Mouse (Mus musculus): ENCODE measurements at regions not wholly inside any gene's neighbourhood (a gene's known extent, or its start where the extent isn't known, plus 50 kb on each side); places are given as distances from the start of the nearest gene placed in this dataset.
A peak's percentile ranks its signal among the peaks of the same experiment; 100 is the strongest.

DNA sequence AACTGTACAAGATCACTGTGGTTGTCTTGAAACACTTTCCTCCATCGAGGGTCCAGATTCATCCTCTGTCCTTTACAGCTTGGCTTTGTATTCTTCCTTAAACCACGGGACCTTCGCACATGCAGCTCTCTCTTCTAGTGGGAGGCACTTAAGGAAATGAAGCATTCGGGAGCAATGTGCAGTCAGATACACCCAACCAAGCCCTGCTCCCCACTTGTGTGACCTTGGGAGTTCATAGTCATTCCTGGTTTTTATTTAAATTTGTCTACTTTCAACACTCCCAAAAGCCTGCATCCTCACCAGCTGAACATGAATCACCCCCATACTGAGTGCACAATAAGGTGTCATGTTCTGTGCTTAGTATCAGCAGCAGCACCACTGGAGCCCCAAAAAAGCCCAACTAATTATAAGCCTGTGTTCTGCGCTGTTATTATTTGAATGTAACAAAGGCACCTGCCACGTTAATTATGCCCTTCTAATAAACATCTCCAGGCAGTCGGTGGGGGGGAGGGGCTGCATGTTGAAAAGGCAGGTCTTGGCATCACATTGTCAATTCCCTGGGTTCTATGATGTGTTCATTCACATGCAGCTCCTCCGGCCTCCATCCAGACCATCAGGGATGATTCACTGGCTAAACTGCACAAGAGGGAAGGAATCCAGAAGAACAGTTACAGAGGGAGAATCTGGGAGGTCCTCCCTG lies 524.6 kb downstream of the 1810013L24Rik start:
- DNase-seq: no peak

DNA sequence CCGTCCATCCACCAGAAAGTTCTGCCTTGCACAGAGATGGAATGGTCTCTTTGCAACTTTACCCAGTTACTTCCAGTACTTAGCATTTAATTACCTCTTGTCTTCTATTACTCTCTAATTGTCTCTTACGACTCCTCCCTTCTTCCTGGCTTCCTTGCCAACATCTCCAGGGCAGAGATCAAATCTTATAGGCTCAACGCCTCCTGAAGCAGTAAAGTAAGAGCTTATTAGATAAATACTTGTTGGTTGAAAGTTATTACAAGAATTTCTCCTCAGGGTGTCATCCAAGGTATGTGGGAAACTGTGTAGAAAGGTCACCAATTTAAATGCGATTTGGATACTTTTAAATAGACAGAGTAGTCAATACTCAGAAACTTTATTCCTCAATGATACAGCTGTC lies 528.8 kb downstream of the 1810013L24Rik start:
- no peak for DNase-seq

DNA sequence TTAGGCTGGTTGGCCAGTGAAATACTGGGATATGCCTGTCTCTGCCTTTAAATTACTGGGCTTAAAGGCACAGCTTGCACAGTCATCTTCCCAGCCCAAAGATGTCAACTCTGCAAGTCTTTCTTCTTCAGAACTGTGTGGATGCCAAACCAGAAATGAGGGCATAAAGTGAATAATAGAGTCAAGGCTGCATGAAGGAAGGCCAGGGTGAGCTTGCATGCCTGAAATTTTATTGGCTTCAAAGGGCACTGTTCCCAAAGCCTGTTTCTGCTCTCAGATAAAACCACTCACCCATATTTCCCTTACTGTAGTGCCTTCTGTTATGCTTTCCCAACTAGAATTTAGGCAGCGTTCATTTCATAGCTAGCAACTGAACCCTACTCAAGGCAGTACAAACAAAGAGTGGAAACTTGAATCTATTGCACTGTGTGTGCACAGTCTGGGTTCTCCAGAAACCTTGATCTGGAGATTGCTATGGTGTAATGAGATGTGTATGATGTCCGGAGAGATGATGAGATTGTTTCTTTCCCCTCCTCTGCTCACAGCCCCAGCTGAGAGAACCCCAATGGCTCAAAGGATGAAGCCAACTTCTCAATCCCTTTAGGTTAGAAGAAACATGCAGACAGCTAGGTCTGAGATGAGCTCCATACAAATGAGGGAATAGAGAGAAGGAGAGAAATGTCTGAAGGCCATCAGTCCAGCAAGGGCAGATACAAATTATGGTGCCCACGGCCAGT lies 529.7 kb downstream of the 1810013L24Rik start:
- no peak for DNase-seq

DNA sequence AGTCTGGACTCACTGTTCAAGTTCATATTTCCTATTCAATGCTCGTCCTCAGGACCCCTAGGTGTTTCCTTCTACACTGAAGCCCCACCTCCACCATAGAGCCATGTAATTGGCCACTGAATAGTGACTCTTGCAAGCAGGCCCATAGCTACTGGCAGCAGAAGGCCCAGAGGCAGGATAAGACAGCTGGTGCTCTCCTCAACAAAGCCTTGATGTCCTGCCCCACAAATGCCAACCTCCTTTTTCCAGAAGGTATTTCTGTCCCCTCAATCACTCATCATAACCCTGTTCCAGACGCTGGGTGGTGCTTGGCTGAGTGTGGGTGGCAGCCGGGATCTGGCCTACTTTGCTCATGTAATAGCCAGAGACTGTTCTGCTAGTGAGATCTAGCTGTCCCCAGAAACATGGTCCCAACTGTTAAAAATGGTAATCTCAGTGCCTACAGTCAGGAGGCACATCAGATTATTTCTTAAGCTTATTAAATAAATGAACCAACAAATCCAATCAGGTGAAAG lies 530.9 kb downstream of the 1810013L24Rik start:
- no peak for DNase-seq

DNA sequence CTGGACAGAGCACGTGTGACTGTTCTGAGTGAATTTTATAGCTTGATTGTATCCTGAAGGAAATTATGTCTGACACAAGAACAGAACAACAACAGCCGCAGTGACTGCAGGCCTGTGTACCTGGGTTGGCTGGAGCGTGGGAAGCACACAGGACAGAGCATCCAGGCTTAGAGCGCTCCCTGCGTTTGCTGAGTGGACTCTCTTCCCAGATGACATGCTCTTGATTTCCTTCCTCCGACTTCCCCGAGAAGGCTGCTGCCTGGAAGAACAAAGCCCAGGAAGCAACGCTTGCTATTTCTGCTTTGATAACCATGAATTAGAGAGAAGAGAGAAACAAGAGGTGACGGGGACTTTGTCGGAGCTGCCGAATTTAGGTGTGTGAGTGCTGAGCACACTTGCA lies 532.2 kb downstream of the 1810013L24Rik start:
- no peak for DNase-seq

DNA sequence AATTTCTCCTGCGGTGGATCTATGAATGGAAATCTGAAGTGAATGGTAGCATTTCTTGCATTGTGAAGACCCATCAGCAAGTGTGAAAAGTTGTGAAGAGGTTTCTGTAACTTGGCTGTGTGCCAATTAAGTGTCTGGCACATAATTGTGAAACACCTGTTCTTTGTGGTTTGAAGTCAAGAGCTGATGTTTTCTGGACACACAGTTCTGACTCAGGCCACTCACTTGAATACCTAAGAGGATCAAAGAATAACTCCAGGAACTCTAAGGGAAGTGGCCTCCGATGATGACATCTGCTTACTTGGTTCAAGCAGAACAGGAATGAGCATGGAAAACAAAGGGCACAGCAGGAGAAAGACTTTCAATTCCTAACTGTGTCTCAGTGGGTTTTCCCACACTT lies 534.2 kb downstream of the 1810013L24Rik start:
- DNase-seq: no peak

DNA sequence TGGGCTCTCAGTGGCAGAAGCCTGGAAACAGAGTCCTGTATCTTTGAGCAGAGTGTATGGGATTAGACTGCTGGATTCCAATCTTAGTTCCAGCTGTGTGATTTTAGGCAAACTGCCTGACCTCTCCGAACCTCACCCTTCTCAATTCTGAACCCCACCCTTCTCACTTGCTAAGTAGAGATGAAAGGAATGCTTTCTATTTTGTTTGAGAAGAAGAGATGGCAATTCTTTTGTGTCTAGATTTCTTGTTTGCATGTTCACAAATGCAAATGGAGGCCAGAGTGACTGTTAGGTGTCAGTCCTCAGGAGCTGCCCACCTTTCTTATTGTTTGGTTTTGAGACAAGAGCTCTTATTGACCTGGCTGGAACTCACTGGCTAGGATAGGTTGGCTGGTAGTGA lies 561.1 kb downstream of the 1810013L24Rik start:
- DNase-seq: no peak

DNA sequence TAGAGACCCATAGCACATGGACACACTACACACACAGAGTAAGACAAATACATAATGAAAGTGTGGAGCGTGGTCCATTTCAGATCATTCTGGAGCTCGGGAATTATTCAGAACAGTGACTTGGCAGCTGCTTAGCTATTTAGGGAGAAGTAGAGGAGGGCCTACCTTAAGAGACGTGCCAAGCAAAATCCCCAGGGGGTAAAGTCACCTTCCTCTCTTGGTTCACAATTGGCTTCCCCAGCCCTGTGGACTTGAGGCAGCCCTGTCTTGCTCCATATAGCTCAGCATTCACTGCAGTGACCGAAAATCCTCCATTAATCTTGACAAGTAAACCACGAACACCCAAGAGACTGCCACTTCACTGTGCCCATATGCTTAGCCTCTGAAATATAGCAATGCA lies 574.8 kb downstream of the 1810013L24Rik start:
- DNase-seq: no peak

DNA sequence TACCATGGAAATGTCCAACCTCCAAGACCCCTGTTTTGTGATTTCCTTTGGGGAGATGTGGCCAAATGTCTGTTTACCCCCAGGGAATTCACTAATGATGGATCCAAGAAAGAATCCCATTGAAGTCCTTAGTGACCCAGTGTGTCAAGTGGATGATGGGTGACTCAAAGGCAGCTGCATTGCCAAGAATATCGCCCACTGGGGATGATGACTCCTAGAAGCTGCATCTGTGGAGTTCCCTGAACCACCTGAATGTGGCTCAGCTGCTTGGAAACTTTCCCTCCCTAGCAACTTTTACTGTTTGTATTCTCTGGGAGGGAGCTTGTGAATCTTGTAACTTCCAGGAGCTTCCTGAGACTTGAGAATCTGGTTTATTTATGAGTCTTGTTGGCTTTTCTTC lies 578.3 kb downstream of the 1810013L24Rik start:
- no peak for DNase-seq

DNA sequence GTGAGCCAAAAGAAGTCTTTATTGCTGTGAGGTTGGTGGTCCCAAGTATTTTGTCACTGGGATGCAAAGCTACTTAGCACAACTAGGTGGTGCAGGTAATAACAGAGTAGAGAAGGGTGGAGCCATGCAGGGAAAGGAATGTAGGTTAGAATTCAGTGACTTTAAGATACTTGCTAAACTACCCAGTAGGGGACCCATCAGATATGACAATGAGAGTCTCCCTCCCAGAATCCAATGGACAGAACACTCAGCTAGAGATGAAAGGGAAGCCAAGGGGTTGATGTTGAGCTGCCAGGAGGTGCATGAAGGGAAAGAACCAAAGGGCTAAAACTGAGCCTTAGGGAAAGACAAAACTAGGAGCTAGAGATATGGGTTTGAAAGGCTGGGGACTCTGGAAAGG lies 564.9 kb downstream of the Grin2a start:
- DNase-seq: no peak

DNA sequence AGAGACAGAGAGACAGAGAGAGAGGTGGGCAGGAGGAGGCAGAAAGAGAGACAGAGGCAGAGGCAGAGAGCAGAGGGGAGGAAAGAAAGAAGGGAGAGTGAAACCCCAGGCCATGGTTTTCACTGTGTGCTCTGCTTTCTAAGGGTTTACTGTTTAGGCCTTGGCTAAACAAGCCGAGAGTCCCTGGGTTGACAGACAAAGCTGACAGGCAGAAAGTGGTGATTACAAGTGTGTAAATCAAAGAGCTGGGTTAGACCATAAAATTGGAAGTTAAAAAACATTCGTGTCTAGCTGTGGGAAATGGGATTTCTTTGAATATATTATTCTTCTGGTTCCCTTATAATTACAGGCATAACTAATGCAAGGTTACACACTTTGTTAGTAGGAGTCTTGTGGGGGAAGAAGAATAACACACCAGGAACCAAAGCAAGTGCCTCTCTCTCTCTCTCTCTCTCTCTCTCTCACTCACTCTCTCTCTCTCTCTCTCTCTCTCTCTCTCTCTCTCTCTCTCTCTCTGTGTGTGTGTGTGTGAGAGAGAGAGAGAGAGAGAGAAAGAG lies 556.0 kb downstream of the Grin2a start:
- no peak for DNase-seq

DNA sequence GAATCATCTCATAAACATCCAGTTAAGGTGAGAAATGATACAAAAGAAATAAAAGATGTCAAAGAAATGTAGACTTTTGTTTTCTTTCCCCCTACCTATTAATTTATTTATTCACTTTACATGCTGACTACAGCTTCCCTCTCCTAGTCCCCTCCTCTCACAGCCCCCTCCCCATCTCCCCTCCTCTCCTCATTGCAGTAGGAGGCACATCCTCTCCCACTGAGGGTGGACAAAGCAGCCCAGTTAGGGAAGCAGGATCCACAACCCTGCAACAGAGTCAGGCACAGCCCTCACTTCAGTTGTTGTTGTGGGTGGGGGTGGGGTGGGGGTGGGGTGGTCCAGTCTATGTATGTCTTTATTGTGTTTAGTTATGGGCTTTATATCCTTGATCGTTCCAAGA lies 555.5 kb downstream of the Grin2a start:
- DNase-seq: no peak

DNA sequence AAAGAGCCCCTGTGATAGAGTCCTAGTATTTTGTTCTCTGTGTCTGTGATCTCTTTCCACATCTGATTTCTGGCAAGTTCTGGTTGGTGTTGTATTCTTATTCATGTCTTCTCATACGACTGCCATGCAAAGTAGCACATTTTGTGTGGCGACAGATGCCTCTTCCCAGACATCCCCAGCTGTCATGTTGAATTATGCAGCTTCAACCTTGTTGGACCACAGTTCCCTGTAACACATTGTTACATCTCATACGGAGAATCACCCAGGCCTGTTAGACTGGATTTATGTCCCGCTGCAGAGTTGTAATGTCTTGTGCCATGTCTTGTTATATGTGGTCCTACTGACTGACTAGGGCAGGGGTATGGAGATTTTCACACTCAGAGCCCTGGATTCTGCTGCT lies 543.3 kb downstream of the Grin2a start:
- no peak for DNase-seq

DNA sequence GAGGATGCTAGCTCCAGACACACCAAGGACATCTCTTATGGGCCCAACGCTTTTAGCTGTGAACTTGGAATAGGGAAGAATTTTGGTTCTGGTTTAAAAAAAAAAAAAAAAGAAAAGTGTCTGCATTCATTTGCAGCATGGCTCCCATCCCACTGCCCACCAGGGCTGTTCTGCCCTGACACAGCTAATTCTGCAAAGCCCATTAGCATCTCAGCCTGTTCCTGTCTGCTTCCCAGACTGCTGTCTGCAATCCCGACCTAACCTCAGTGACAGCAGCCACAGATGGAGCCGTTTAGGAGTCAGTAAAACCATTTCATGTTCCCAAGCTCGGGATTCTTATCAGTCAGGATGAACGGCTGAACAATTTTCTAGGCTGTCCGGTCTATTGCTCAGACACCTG lies 537.8 kb downstream of the Grin2a start:
- DNase-seq: no peak

DNA sequence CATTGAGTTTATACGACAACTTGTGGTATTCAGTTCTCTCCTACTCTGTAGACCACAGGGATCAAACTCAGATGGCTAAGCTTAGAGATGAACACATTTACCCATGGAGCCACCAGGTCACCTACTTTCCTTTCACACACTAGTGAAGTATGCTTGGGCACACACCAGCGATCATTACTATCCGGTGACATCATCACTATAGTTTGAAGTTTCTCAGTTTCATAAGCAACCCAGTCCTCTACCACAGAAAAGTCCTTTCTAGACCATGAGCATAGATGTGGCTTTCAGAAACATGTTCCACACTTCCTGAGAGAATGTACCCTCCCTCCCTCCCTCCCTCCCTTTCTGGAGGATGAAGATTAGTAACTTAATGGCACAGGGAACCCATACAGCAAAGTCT lies 532.9 kb downstream of the Grin2a start:
- DNase-seq: no peak

DNA sequence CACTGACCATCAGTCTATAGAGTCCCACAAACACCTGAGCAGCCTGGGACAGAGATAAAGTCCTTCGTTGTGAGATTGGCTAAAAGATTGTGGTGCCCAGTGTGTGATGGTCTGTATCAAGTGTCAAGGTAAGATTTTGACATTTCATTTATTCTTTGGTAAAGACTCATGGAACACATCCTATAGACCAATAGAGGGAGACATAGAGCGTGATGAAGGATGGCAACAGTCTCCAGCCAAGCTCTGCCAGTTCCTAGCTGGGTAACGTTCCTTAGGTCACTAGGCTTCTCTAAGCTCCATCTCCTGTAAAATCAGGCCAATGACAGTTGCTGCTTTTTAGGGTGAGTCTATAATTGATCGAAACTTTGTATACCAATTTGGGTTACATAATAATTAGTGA lies 526.0 kb downstream of the Grin2a start:
- DNase-seq: peak; percentile 7 to 11

DNA sequence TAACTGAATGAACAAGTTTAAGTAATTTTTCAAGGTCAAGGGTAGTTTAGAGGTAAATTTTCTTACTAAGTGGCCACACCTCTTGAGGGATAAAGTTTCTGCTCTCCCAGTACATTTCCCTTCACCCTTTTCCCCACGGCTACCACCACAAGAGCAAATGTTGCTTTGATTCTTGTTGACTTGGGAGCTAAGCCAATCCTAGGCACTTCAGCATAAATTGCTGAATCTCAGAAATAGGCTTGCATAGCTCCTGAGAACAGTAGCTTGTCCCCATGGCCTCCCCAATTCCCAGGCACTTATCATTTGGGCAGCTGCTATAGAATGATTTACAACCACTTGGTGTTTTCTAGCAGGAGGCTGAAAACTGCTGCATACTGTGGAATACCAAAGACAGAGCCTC lies 510.1 kb downstream of the Grin2a start:
- no peak for DNase-seq

DNA sequence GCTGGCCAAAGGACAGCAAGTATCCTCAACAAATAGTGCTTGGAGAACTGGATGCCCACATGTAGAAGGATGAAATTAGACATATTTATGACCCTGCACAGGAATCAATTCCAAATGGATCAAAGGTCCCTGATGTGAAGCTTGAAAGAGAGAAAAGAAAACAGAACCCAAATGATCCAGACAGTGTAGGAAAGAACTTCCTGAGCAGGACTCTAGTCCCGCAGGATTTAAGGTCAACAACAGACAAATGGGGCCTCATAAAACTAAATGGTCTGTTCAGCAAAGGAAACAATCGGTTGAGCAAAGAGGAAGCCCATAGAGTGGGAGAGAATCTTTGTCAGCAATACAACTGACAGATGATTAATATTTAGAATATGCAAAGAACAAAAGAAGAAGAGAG lies 497.1 kb downstream of the Grin2a start:
- DNase-seq: no peak

DNA sequence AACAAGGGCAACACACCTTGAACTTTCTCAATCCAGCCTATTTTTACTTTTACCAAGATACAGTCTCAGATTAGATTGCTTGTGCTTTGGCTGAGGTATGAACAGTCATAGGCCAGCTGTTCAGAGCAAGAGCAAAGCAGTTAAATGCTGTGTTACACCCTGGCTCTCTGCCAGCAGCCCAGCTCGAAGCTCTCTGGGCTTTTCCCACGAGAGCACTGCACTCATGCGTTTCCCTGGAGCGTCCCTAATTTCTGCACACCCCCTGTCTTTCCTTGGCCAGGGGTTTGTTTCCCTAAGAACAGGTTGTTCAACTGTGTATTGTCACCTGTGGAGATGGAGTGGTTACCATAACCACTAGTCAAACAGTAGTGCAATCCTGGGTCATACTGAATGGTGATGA lies 493.6 kb downstream of the Grin2a start:
- DNase-seq: no peak

DNA sequence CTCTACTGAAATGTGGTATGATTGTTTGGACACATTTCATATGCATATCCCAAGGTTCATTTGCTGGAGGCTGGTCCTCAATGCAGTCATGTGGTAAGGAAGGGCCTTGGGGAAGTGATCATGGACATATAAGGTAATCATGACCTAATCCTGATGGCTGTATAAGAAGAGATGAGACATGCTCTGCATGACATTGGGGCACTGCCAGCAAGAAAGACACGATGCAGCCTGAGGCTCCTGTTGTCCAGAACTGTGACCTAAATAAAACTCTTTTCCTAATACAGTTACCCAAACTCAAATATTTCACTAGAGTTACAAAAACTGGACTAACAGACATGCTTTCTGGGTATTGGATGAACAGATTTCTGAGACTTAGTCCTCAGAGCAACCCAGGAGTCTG lies 485.7 kb downstream of the Grin2a start:
- peak; percentile 32 to 37 for DNase-seq

DNA sequence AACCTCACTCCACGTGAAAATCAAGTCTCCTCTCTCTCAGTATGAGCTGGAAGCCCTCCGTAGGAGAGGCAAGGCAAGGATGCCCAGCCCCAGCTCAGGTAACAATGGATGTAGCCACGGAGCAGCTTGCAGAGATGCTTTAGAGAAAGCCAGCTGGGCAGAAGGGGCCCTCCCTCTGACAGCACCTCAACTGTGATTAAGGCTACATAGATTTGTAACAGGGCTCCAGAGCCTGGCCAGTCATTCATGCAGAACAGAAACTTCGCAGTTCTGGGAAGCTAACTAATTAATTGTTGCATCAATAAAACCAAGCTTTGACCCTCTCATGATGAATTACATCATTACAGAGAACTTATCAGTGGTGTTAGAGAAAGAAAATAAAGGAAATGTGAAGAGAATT lies 480.8 kb downstream of the Grin2a start:
- no peak for DNase-seq
